Mouse (Mus musculus): ENCODE data around the gene Asb12.

- no peak for TF ChIP-seq EP300 (IDR thresholded peaks at IDR 0.05; ENCODE audit: insufficient read depth, low read depth, low read length)
- TF ChIP-seq POLR2A (IDR thresholded peaks at IDR 0.05; ENCODE audit: insufficient read depth, low read length): no peak
Observed at GRCm38 (mm10) chrX:95443898-95444775, 113.7 kb downstream of the Asb12 start.
